Mouse (Mus musculus) Muller cell, postnatal 12 days (primary cell): ENCODE data around the gene E130208F15Rik.

Source experiments
- DNase-seq: peaks from one replicate; pipeline ENCODE4 v3.0.0-alpha.2; 2015; ENCODE audit errors: inconsistent ontology term

E130208F15Rik gene

DNA sequence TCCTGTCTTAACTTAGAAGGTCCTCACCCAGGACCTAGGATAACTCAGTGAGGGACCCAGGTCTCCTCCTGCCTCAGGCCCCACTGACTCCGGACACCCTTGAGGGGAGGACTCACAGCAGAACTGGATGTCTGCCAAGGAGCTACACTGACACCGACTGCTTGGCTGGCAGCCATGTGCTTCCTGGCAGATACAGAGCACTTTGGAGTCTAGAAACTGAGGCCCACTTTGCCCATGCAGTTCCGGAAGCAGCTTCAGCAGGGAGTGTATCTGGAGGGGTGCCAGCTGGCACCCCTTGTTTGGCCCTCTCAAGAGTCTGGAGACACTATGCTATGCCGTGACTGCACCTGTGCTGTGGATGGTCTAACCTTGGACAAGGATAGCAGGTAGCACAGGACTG, 11.9 kb downstream of the E130208F15Rik start:
- DNase-seq: peak; percentile 62

DNA sequence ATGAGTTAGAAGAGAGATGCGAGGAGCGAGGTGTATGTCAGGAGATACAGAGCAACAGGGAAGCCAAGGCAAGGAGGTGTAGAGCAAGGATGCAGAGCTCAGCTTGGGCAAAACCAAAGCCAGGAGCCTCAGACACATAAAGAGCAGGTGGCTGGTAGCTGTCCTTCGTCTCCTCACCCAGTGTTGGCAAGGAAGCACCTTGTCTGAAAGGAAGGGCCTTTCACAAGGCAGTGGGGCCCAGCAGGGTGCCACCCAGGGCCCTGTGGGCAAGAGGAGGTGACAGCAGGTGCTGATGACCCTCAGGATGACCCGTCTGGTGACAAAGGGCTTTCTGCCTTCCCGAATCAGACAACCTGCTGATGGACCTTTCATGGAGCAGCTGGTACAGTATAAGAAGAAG, 13.0 kb downstream of the E130208F15Rik start:
- no peak for DNase-seq

DNA sequence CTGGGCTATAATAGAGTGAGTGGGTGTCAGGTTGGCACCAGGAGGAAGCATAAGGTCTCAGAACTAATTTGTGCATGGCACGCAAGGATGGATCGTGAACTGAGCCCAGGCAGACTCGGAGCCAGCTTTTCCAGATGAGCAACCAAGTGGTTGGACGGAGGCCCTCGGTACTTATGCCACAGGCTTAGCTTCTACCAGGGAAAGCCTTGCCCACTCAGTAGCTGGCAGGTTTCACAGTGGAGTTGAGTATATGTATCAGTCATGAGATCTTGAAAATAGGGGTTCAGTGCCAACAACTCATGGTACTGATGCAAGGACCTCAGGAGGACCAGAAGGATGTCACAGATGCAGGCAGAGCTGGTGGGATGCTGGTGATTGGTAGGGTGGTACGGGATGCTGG, 14.1 kb downstream of the E130208F15Rik start:
- no peak for DNase-seq

DNA sequence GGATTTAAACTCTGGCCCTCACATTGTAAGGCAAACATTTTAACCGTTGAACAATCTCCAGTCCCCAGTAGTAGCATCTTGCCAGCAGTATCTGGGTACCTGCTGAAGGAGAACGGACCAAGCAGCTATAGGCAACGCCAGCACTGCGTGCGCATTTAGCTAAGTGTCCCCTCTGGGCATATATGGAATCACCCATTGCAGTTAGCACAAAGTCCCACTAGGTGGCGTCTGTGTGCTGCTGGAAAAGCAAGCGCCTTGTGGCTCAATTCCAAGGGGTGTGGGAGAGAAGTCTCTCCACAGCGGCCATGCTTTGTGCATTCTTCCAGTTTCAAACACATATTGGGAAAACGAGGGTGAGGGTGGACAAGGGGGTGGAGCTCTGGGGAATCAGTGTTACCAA, 14.8 kb downstream of the E130208F15Rik start:
- DNase-seq: peak; percentile 83

DNA sequence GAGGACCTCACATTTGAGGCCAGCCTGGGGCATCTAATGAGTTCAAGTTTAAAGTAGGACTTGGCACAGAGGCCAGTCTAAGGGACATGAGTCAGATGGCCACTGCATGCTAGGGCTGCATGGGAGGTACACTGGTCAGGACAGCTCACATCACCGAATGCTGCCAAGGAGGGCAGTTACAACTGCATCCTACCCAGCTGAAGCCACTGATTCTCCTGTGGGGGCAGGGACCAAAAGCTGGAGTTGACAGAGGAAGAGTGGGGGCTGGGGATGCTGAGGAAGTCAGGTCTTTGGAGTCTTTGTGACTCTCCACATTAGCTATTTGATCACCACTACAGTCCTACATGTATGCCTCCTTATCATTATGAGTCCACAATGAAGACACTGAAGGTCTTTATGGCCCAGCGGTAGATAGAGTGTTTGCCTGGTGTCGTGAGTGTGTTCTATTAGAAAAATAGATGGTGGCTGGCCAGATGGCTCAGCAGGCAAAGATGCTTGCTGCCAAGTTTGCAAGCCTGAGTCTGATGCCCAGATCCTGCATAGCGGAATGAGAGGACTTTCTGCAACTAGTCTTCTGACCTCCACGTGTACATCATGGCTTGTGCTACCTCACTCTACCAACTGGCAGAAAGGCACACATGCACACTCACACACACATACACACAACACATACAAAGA, 18.0 kb downstream of the E130208F15Rik start:
- DNase-seq: no peak

DNA sequence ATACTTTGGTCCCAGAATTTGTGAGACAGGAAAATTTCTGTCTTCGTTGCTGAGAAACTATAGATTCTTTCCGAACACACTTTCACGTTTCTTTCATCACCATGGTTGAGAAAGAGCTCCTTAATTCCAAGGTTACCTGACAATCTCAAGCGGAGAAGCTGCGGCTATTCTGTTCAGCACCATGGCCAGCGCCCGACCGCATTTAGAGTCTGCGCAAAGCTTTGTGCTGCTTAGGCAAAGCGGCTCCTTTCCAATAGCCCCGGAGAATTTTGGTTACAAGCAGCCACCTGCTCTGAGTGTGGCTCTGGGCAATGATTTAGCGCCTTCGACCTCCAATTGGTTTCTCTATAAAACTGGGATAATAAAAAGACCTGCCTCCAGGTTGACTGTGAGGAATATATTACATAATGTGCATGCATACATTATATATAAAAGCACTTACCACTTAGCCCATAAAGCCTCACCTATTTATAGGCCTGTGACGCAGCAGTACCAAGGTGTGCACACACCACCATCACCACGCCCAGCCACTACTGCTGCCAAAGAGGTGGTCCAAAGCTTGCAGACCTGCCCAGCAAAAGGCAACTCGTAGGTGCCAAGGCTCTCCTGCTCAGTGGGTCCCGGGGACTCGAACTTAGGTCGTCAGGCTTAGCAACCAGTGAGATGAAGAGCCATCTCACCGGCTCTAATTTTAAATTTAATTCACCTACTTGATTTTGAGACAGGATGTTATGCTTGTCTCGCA, 25.3 kb downstream of the E130208F15Rik start:
- peak; percentile 52 for DNase-seq

DNA sequence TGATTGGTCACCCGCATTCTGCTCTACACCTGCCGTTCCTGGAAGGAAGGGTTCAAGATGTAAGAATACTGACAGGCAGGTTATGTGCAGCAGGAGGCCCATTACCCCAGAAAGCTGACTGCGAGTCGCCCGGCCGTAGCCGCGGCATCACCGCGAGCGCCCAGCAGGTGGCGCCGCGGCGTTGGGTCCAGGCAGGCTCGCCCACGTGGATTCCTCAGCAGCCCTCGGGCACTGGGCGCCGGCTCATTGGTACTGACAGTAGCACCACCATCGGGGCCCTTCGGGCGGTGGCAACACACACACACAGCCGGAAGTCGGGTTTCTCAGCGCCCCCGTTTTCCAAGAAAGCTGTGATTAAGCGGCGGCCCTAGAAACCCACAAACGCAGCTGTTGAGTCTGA, 26.3 kb downstream of the E130208F15Rik start:
- DNase-seq: peak; percentile 75

DNA sequence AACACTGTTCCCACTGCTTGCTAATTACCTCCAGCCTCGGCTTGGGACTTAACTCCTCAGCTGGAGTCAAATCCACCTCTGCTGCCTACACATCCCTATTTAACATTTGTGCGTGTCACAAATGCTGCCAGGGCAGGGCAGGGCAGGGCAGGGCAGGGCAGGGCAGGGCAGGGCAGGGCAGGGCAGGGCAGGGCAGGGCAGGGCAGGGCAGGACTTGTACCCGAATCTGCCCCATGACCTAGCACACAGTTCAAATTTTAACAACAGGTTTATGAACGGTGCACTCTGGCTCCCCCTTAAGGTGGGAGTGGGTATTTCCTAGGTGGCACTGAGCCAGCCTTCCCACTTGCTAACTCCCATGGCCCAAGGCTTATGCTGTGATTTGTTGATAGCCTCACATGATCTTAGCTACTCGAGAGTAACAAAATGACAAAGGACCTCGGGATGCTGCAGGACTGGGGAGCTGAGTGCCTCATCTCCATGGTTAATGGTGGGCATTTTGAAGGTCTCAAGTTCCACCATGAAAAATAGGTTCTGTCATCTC, 31.8 kb downstream of the E130208F15Rik start:
- DNase-seq: peak; percentile 55

DNA sequence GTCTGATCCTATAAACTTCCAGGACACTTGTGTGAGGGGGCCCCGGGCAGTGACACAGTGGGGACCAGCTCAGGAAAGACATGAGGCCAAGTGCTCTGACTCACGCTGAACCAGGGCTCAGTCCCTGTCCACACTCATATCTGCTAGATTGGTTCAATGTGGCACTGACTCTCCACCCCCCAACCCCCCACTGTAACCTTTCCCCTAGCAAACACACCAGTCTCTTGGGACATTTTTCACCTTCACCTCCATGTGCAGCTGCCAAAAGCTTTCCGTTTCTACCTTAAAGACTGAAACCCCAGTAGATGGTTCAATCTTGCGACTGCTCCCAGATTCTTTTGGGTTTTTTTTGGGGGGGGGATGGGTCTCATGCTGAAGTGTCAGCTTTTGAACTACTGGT, 32.5 kb downstream of the E130208F15Rik start:
- DNase-seq: peak; percentile 22

GRCm38 (mm10) chr7:30358378-30359186, 37.0 kb downstream of the E130208F15Rik start:
- DNase-seq: no peak

DNA sequence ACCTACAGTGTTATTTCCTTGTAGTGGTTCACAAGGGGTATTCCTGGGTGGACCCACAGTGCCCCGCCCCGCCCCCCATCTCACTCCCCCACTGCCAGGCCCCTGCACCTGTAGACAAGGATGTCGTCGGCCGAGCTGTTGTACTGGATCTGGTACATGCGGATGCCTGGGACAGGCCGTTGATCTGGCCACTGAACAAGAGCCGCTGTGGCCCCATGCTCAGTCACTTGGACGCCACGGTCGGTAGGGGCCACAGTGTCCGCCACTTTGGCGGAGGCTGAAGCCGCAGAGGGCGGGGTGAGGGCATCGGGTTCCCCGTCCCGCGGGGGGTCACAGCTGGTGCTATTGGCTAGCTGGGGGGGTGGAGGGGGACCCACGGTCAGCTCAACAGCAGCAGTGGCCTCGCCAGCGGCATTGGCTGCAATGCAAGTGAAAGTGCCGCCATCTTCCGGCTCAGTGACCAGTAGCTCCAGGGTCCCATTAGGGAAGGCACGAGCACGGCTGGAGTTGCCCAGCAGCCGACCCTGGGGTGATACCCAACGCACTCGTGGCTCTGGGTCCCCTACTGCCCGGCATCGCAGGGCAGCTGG, 37.8 kb downstream of the E130208F15Rik start:
- no peak for DNase-seq

- DNase-seq: no peak
Observed at GRCm38 (mm10) chr7:30360028-30360427, 38.5 kb downstream of the E130208F15Rik start.

GRCm38 (mm10) chr7:30362652-30363343, 41.3 kb downstream of the E130208F15Rik start, which contains the start of gene Lrfn3:
Gene Lrfn3, minus strand, starts transcription at chr7:30362772.
- DNase-seq: peak; percentile 78

GRCm38 (mm10) chr7:30363344-30363738, 41.8 kb downstream of the E130208F15Rik start:
- no peak for DNase-seq

GRCm38 (mm10) chr7:30367466-30367865, 45.9 kb downstream of the E130208F15Rik start:
- no peak for DNase-seq
